Comparison of ENCODE assay signal across 21 mouse cellular contexts in genomic region chr9:66063446-66063845, GRCm38 (mm10).
"Had no signal": no experiment of that assay in that cellular context is flagged by ENCODE, and none has a peak within 500 bp of the region (broad histone marks: within the 10 kb centered on the region; RNA-seq: fewer than 3 reads in every experiment).

No protein-coding gene starts in this region.

- H3K4me2 ChIP-seq: heart, embryonic 12.5 days; hindbrain, embryonic 13.5 days; hindbrain, embryonic 15.5 days; kidney, embryonic 15.5 days; limb, embryonic 12.5 days had no signal

- H3K9ac ChIP-seq: heart, embryonic 12.5 days; hindbrain, embryonic 13.5 days; hindbrain, embryonic 15.5 days; kidney, embryonic 15.5 days; limb, embryonic 12.5 days had no signal

- DNase-seq: gastrocnemius, postnatal 14 days; gastrocnemius, postnatal 36 days; heart, adult 18-20 months; heart, postnatal 10 days; kidney, adult 11 months; kidney, adult 2 months; kidney, adult 9 months; kidney, postnatal 25 days; kidney, postnatal 4 days had no signal

- H3K4me3 ChIP-seq: heart, embryonic 10.5 days; heart, embryonic 12.5 days; hindbrain, embryonic 13.5 days; hindbrain, embryonic 15.5 days; kidney, embryonic 15.5 days; layer of hippocampus, adult 2 months; left cerebral cortex, adult 2 months; limb, embryonic 10.5 days; limb, embryonic 12.5 days had no signal

- H3K9me3 ChIP-seq: heart, embryonic 10.5 days; heart, embryonic 12.5 days; hindbrain, embryonic 13.5 days; hindbrain, embryonic 15.5 days; kidney, embryonic 15.5 days; limb, embryonic 10.5 days; limb, embryonic 12.5 days had no signal

- ATAC-seq: hindbrain, postnatal 0 days; intestine, embryonic 16.5 days had no signal

- H3K27ac ChIP-seq: heart, embryonic 10.5 days; hindbrain, embryonic 13.5 days; hindbrain, embryonic 15.5 days; hindbrain, postnatal 0 days; kidney, embryonic 15.5 days; kidney, postnatal 0 days; layer of hippocampus, adult 2 months; left cerebral cortex, adult 2 months; limb, embryonic 10.5 days; limb, embryonic 12.5 days had no signal
